Comparison of ENCODE assay signal across 27 mouse cellular contexts in the genomic region with DNA sequence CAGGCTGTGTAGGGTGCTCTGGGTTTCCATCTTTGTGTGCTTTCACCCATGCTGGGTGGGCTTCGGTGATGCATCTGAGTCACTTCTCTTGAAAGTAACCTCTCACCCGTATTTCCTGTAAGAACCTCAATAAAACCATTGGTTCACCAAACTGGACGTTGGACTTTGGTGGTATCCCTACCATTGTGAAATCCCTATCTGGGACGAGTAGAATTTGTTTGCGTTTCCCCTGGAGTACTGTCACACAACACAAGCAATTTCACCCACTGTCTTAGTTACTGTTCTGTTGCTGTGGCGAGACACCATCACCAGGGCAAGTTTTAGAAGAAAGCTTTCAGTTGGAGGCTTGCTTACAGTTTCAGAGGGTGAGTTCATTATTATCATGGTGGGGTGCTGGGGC. TPM values are rescaled to one million over a fixed set of nuclear protein-coding genes. Genes with fewer than 3 reads are reported as not detected.
"Had no signal": no experiment of that assay in that cellular context is flagged by ENCODE, and none has a peak within 500 bp of the region (broad histone marks: within the 10 kb centered on the region; RNA-seq: fewer than 3 reads in every experiment).

No protein-coding gene starts in this region.

- H3K36me3 ChIP-seq: heart, embryonic 10.5 days; heart, embryonic 12.5 days; hindbrain, embryonic 10.5 days; hindbrain, embryonic 12.5 days; limb, embryonic 10.5 days; limb, embryonic 12.5 days had no signal

- H3K9ac ChIP-seq: heart, embryonic 12.5 days; hindbrain, embryonic 12.5 days; hindbrain, embryonic 14.5 days; limb, embryonic 12.5 days had no signal

- H3K9me3 ChIP-seq: heart, embryonic 10.5 days; limb, embryonic 10.5 days had no signal

- DNase-seq: gastrocnemius, adult 2 months; gastrocnemius, postnatal 10 days; gastrocnemius, postnatal 25 days; heart, adult 18-20 months; heart, postnatal 10 days; heart, postnatal 4 days; kidney, adult 18-20 months; kidney, adult 8-10 months; kidney, postnatal 10 days; kidney, postnatal 25 days; kidney, postnatal 4 days had no signal

- H3K4me2 ChIP-seq: heart, embryonic 12.5 days; hindbrain, embryonic 12.5 days; hindbrain, embryonic 14.5 days; limb, embryonic 12.5 days had no signal

- H3K27ac ChIP-seq: gastrocnemius, adult 2 months; heart, embryonic 10.5 days; hindbrain, embryonic 10.5 days; hindbrain, embryonic 12.5 days; hindbrain, embryonic 14.5 days; layer of hippocampus, adult 2 months; left cerebral cortex, adult 2 months; limb, embryonic 10.5 days; limb, embryonic 12.5 days had no signal

- ATAC-seq: forebrain, embryonic 16.5 days; hindbrain, embryonic 16.5 days; inflammation-experienced regulatory T-cells, adult 6 months; intestine, postnatal 0 days had no signal

- H3K4me3 ChIP-seq: gastrocnemius, adult 2 months; heart, embryonic 10.5 days; heart, embryonic 12.5 days; hindbrain, embryonic 10.5 days; hindbrain, embryonic 12.5 days; layer of hippocampus, adult 2 months; left cerebral cortex, adult 2 months; limb, embryonic 10.5 days; limb, embryonic 12.5 days had no signal

- H3K27me3 ChIP-seq: heart, embryonic 12.5 days; hindbrain, embryonic 12.5 days; limb, embryonic 12.5 days had no signal

- H3K4me1 ChIP-seq: heart, embryonic 10.5 days; heart, embryonic 12.5 days; hindbrain, embryonic 10.5 days; hindbrain, embryonic 12.5 days; limb, embryonic 10.5 days; limb, embryonic 12.5 days had no signal

RNA-seq across cellular contexts. Expression of gene Pnmal1, which starts 8.9 kb away (rescaled TPM):
- total RNA-seq: gastrocnemius, adult 2 months; gastrocnemius, postnatal 25 days; granulocyte monocyte progenitor cell, adult 5-6 weeks; heart, adult 18-20 months; heart, adult 8-10 months; heart, postnatal 10 days; heart, postnatal 25 days; heart, postnatal 4 days had no signal
- polyA plus RNA-seq: inflammation-experienced regulatory T-cells, adult 6 months had no signal

RNA-seq across cellular contexts. Expression of gene Gm42372, which starts 14.5 kb away (rescaled TPM):
- total RNA-seq: gastrocnemius, adult 2 months; gastrocnemius, postnatal 25 days; heart, adult 8-10 months; heart, postnatal 25 days had no signal

RNA-seq across cellular contexts. Expression of gene Pnmal2, which starts 23.9 kb away (rescaled TPM):
- total RNA-seq: granulocyte monocyte progenitor cell, adult 5-6 weeks had no signal
- polyA plus RNA-seq: inflammation-experienced regulatory T-cells, adult 6 months had no signal
